In the genomic region with DNA sequence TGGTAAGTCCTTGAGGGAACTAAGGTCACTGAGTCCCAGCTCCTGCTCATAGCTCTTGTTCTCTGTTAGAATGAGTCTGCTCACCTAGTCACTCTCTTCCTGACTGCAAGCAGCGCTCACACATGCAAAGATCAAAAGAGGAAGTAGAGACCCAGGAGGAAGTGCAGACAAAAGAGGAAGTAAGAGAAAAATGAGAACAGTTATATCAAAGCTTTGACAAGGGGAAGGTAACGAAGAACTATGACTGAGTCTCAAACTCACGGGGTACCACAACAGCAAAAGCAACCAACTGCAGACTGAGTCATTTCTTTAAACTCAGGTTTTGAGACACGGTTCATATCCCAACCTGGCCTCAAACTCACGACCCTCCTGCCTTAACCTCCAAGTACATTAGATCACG, we compare ENCODE assay signal across 17 mouse cellular contexts. TPM values are rescaled to one million over a fixed set of nuclear protein-coding genes. Genes with fewer than 3 reads are reported as not detected.
A peak's percentile ranks its signal among the peaks of the same experiment; 100 is the strongest.
DNase-seq lines count a peak whose midpoint lies in the region; ATAC-seq and TF ChIP-seq lines count a peak whose summit lies in the region.
"Had no signal": no experiment of that assay in that cellular context is flagged by ENCODE, and none has a peak within 500 bp of the region (broad histone marks: within the 10 kb centered on the region; RNA-seq: fewer than 3 reads in every experiment).

No protein-coding gene starts in this region.

- DNase-seq in spleen, adult 2 months (ENCODE audit: low read depth in 1 of 2, low spot score in 2 of 2): peak; percentile 36 to 82
- no peak for DNase-seq in spleen, adult 12 weeks (ENCODE audit: low spot score)
- peak; percentile 31 for DNase-seq in thymus, postnatal 4 days
- no peak for DNase-seq in right cerebral cortex, postnatal 4 days
- no peak for DNase-seq in left cerebral cortex, postnatal 14 days (ENCODE audit: low spot score in 2 of 2)
- DNase-seq in frontal cortex, postnatal 25 days (ENCODE audit: low spot score in 2 of 2): no peak
- DNase-seq: adrenal gland, adult 8-10 months; cerebellum, adult 18-20 months; heart, adult 2 months; kidney, adult 18-20 months had no signal

- H3K36me3 ChIP-seq in spleen, adult 2 months (ENCODE audit: control insufficient read depth, insufficient read depth, low read length): no peaks in the 10 kb centered on the region
- H3K36me3 ChIP-seq: neural tube, embryonic 13.5 days had no signal

- TF ChIP-seq CTCF in spleen, adult 2 months (IDR thresholded peaks at IDR 0.05; ENCODE audit: extremely low read depth, insufficient read depth, insufficient read length, insufficient replicate concordance): no peak
- no peak for TF ChIP-seq CTCF in bone marrow, adult 2 months (IDR thresholded peaks at IDR 0.05; ENCODE audit: control insufficient read depth, insufficient read depth, low read length)

- H3K27me3 ChIP-seq in spleen, adult 2 months (ENCODE audit: control insufficient read depth, insufficient read depth, low read length): no peaks in the 10 kb centered on the region
- H3K27me3 ChIP-seq: limb, embryonic 15.5 days; neural tube, embryonic 13.5 days had no signal

- intact Hi-C loops in left cerebral cortex, postnatal 14 days (cut with DNase I): no loop called here

- WGBS in spleen, adult 2 months: 10% methylated on average over 6 of the region's 6 CpGs
- WGBS in bone marrow, adult 2 months: 3% methylated on average over 6 of the region's 6 CpGs

- H3K27ac ChIP-seq in spleen, adult 2 months (ENCODE audit: insufficient read depth, low read length): peak overlapping the region; percentile 58; the same call in 1 of the 2 replicates
- peak overlapping the region; percentile 59; the same call in 1 of the 2 replicates for H3K27ac ChIP-seq in bone marrow, adult 2 months (ENCODE audit: control insufficient read depth, insufficient read depth, low read depth, low read length, poor library complexity)
- H3K27ac ChIP-seq: embryonic facial prominence, embryonic 10.5 days; forebrain, embryonic 10.5 days; heart, adult 2 months; limb, embryonic 15.5 days; midbrain, embryonic 10.5 days; neural tube, embryonic 13.5 days had no signal

- no peak overlapping the region for H3K4me3 ChIP-seq in spleen, adult 2 months (ENCODE audit: extremely low read depth, insufficient read depth, insufficient read length)
- no peak overlapping the region for H3K4me3 ChIP-seq in bone marrow, adult 2 months (replicated peaks; ENCODE audit: control insufficient read depth, low read depth, low read length)
- H3K4me3 ChIP-seq: embryonic facial prominence, embryonic 10.5 days; forebrain, embryonic 10.5 days; heart, adult 2 months; limb, embryonic 15.5 days; midbrain, embryonic 10.5 days; neural tube, embryonic 13.5 days had no signal

- ATAC-seq in monocyte, adult 5-6 weeks (replicated peaks; ENCODE audit: insufficient number of reproducible peaks, low FRiP score, low TSS enrichment, poor library complexity, severe bottlenecking): peak; percentile 81

- TF ChIP-seq POLR2A in spleen, adult 2 months (IDR thresholded peaks at IDR 0.05; ENCODE audit: low read depth, low read length): no peak
- 0 out of 2 replicates have a peak, but pooled peaks have one; percentile 25 for TF ChIP-seq POLR2A in bone marrow, adult 2 months (IDR thresholded peaks at IDR 0.05; ENCODE audit: borderline replicate concordance, control insufficient read depth, low read depth, low read length)

- H3K4me1 ChIP-seq in spleen, adult 2 months (ENCODE audit: control insufficient read depth, insufficient read depth, insufficient read length): peaks cover 21% of the 10 kb centered on the region
- peaks cover 4% of the 10 kb centered on the region; the same call in 1 of the 2 replicates for H3K4me1 ChIP-seq in bone marrow, adult 2 months (ENCODE audit: control insufficient read depth, insufficient read depth, low read length)
- H3K4me1 ChIP-seq: embryonic facial prominence, embryonic 10.5 days; limb, embryonic 15.5 days had no signal

RNA-seq across cellular contexts. Expression of gene Antxr2, which starts 12.7 kb away (rescaled TPM):
- polyA plus RNA-seq in spleen, adult 2 months (2012; rRNA removed): 2.4 and 2.6 TPM in 2 replicates
- polyA plus RNA-seq in bone marrow, adult 2 months (2011; ENCODE audit: insufficient read depth, insufficient read length, low replicate concordance, missing spikeins): 3.5 and 3.9 TPM in 2 replicates
- total RNA-seq in monocyte, adult 5-6 weeks (2017): 29.2 to 34.6 TPM (median 31.4 TPM) in 3 replicates
- 1 to 10 TPM; 2.1 to 2.4 TPM for total RNA-seq in left cerebral cortex, postnatal 14 days (2021)

Comparison
In these comparisons a context has a peak if more than half of its experiments do, and no peak if none do; other contexts are left out.
1. DNase-seq: peak in spleen, adult 2 months (2 of 2) and thymus, postnatal 4 days (single experiment); none in spleen, adult 12 weeks (single experiment), right cerebral cortex, postnatal 4 days (single experiment), left cerebral cortex, postnatal 14 days (0 of 2) and frontal cortex, postnatal 25 days (0 of 2).